Mouse (Mus musculus) liver, embryonic 14.5 days (tissue): ENCODE measurements around the gene Ank. TPM values are rescaled to one million over a fixed set of nuclear protein-coding genes. Genes with fewer than 3 reads are reported as not detected.

Source experiments
- ATAC-seq: fragments of 200-750 bp; cut with Nextera tagmentation; 2 replicates; pipeline ENCODE4 v1.8.0; 2017; ENCODE audit warnings: moderate number of reproducible peaks, mild to moderate bottlenecking, moderate library complexity; ENCODE audit not compliant: insufficient read depth
- DNase-seq, 3 experiments: peaks; one replicate each; pipeline ENCODE4 v3.0.0-alpha.2; 2012 to 2013; ENCODE audit warnings: low read depth in 3 of 3, low spot score in 3 of 3
- H3K27ac ChIP-seq: fragments of 300-500 bp; sonication (generic); 2 replicates; pipeline ENCODE4 v1.5.1; 2014; ENCODE audit warnings: moderate library complexity, mild to moderate bottlenecking, control low read depth, inconsistent platforms
- H3K27me3 ChIP-seq: fragments of 300-500 bp; sonication (generic); 2 replicates; pipeline ENCODE4 v1.6.1; 2014; ENCODE audit warnings: mild to moderate bottlenecking, low read length, moderate library complexity; ENCODE audit not compliant: control insufficient read depth, insufficient read depth
- H3K36me3 ChIP-seq: fragments of 300-500 bp; sonication (generic); replicated peaks from 2 replicates; pipeline ENCODE4 v1.6.1; 2014; ENCODE audit warnings: low read depth; ENCODE audit not compliant: control insufficient read depth, insufficient read depth
- H3K4me1 ChIP-seq, 2 experiments: fragments of 200-500 bp in 1 of 2; fragments of 300-500 bp in 1 of 2; sonication (generic) in 1 of 2; replicated peaks; 2 replicates each; pipeline ENCODE4 v1.6.1; 2012 to 2014; ENCODE audit warnings: antibody characterized with exemption in 1 of 2, inconsistent platforms in 1 of 2, low read length in 1 of 2; ENCODE audit not compliant: control insufficient read depth in 2 of 2, insufficient read depth in 2 of 2
- H3K4me2 ChIP-seq: fragments of 300-500 bp; sonication (generic); 2 replicates; pipeline ENCODE4 v1.6.1; 2014; ENCODE audit warnings: low read depth, mild to moderate bottlenecking, control low read depth, moderate library complexity
- H3K4me3 ChIP-seq, 2 experiments: fragments of 200-500 bp in 1 of 2; fragments of 300-500 bp in 1 of 2; sonication (generic) in 1 of 2; 2 replicates each; pipeline ENCODE4 v1.5.1; 2012 to 2014; ENCODE audit warnings: low read depth in 2 of 2, low read length in 2 of 2, mild to moderate bottlenecking in 2 of 2, control low read depth in 1 of 2, inconsistent platforms in 1 of 2, moderate library complexity in 1 of 2; ENCODE audit not compliant: insufficient read depth in 1 of 2
- H3K9ac ChIP-seq: fragments of 300-500 bp; sonication (generic); replicated peaks from 2 replicates; pipeline ENCODE4 v1.6.1; 2014; ENCODE audit warnings: mild to moderate bottlenecking, control low read depth, moderate library complexity
- H3K9me3 ChIP-seq: fragments of 300-500 bp; sonication (generic); 2 replicates; pipeline ENCODE4 v1.6.1; 2016; ENCODE audit warnings: low read length, mixed read lengths; ENCODE audit not compliant: control insufficient read depth
- CTCF ChIP-seq: IDR thresholded peaks from 2 replicates; pipeline ENCODE4 v1.5.1; 2016; ENCODE audit warnings: antibody characterized with exemption, low read depth, control low read depth
- EP300 ChIP-seq: IDR thresholded peaks from 2 replicates; pipeline ENCODE4 v1.6.1; 2016; ENCODE audit warnings: antibody characterized with exemption, low read depth
- WGBS: fragments of 180-500 bp; shearing (Covaris S2); extraction: QIAGEN DNeasy Blood & Tissue Kit; methylation state at CpG from one replicate; pipeline ENCODE4 v1.1.7; 2014; ENCODE audit not compliant: insufficient replicate concordance; 5-methylcytosine and 5-hydroxymethylcytosine counted together
- polyA plus RNA-seq, 2 experiments: library from polyadenylated mRNA; depleted of rRNA in 1 of 2; stranded (reverse) in 1 of 2; unstranded in 1 of 2; fragments of >200 nt; fragmentation: Nextera tagmentation in 1 of 2; extraction: Ambion mirVana in 1 of 2; gene quantifications; 2 replicates each; pipeline versions ENCODE4 v1.2.1 to v1.2.3; 2012 to 2014

Gene Ank
- polyA plus RNA-seq, 2 experiments: 13.6 to 24.6 TPM

DNA sequence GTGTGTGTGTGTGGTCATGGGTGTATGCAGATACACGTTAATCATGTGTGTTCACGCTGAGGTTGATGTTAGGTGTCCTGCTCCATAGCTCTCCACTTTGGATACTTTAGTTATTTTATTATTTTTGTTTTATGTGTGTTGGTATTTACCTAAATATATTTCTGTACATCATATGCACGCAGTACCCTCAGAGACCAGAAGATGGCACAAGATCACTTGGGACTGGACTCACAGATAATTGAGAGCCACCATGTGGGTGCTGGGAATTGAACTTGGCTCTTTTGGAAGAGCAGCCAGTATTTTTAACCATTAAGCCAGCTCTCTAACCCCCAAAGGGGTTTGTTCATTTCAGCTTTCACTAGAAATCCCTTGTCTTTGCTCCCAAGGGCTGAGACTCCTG lies 116.0 kb downstream of the Ank start:
- WGBS: 83% methylated on average over 3 of the region's 3 CpGs
- DNase-seq: peak in 2 of 3 experiments; percentile 10 to 34

DNA sequence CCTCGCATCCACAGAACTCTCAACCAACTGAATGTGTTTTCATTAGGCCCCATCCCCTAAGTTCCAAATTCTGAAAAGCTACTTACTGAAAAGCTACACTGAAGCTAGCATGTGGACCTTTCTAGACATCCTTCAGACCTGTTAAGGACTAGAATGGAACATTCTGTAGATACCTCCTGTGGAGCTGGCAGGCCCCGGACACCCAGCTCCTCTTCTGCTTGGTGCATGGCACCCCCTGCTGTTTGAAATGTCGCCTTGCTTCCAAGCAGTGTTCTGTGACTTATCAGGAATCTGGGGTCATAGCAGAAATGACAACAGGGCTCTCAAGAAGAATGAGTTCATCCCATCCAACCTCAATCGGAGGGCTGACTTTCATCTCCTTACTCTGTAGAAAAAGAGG lies 116.6 kb downstream of the Ank start:
- ATAC-seq (no peak), DNase-seq (peak in 2 of 3 experiments; percentile 14 to 17)
- Histone ChIP-seq H3K4me1 (no peaks in the 10 kb centered on the region), H3K27ac (no peak overlapping the region), H3K36me3 (peaks cover 3% of the 10 kb centered on the region; the same call in 1 of the 2 replicates), H3K4me2 (no peak overlapping the region), H3K4me3 (no peak overlapping the region), H3K9ac (no peak overlapping the region), H3K9me3 (no peaks in the 10 kb centered on the region), H3K27me3 (no peaks in the 10 kb centered on the region)
- TF ChIP-seq EP300: no peak
- TF ChIP-seq CTCF: peak; percentile 82
- 69% methylated on average over 4 of the region's 4 CpGs for WGBS

More for the DNA sequence above, 116.0 kb downstream of the Ank start:
- no peaks in the 10 kb centered on the region for H3K27me3 ChIP-seq
- no peak for ATAC-seq
- H3K9me3 ChIP-seq: no peaks in the 10 kb centered on the region
- peaks cover 3% of the 10 kb centered on the region; the same call in 1 of the 2 replicates for H3K36me3 ChIP-seq
- no peak overlapping the region for H3K27ac ChIP-seq
- TF ChIP-seq EP300 (no peak), CTCF (peak; percentile 66)
- H3K4me3 ChIP-seq: no peak overlapping the region
- no peak overlapping the region for H3K9ac ChIP-seq
- no peaks in the 10 kb centered on the region for H3K4me1 ChIP-seq
- no peak overlapping the region for H3K4me2 ChIP-seq

DNA sequence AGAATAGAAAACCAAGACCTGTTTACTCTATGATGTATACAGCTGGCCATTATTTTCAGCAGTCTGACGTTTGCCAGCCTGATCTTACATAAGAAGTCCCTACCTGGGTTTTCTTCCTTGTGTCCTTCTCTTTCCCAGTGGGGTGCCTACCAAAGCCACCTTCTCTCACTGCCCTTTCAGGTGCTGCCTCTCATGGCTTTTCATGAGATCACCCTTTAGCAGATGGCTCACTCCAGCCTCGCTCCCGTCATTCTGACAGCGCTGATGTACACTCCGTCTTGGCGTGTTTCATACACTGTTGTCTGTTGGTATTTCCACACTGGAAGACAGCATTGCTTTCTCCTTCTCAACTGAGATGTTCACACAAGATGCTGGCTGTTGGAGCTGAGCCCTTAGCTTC lies 117.1 kb downstream of the Ank start:
- no peaks in the 10 kb centered on the region for H3K4me1 ChIP-seq
- H3K4me2 ChIP-seq: no peak overlapping the region
- 86% methylated on average over 6 of the region's 6 CpGs for WGBS
- no peak for DNase-seq
- H3K27ac ChIP-seq: no peak overlapping the region
- no peak for ATAC-seq
- no peaks in the 10 kb centered on the region for H3K27me3 ChIP-seq
- no peaks in the 10 kb centered on the region for H3K9me3 ChIP-seq
- TF ChIP-seq EP300 (no peak), CTCF (no peak)
- peaks cover 3% of the 10 kb centered on the region; the same call in 1 of the 2 replicates for H3K36me3 ChIP-seq
- no peak overlapping the region for H3K4me3 ChIP-seq
- H3K9ac ChIP-seq: no peak overlapping the region

DNA sequence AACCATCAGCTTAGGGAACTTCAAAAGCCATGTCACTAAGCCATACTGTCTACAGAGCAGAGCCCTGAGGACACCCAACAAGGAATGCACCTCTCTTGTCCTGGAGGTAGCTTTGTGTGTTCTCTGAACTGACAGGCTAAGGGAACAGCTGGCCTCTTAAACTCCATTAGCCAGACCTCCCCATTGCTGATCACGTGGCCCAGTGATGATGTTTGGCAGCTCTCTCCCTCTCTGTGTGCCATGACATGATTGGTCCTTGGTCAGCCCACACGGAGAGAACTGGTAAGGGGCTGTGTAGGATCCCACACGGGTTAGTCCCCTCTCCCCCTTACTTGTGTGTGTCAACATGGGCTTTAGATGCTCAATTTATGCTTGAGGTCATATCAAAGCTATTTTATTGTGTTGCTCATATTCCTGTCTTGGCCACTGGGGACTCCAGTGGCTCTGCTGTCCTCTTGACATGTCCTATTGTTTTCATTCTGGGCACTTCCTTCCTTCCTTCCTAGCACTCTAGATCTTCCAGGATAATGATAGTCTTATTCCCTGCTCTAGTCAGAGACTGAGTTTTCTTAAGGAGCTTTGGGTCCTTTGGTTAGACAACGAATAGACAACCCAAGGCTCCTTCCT lies 119.1 kb downstream of the Ank start:
- H3K36me3 ChIP-seq: peaks cover 11% of the 10 kb centered on the region
- TF ChIP-seq EP300 (no peak), CTCF (no peak)
- no peak for ATAC-seq

DNA sequence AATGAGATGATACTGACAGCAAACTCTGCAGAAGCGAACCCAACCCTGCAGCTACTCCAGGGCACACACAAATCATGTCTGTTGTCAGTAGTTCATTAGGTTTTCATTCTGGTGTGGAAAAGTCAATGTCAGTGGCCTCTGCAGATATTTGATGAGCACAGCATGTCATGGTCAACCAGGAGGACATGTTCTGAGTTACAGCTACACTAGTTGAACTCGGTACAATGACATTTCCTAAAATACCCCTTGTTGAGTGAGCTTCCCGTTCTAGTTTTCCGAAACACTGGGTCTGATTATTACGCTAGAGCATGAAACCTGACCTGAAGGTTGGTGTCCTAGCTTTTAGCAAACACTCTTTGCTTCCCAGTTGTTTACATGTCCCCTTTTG lies 119.6 kb downstream of the Ank start:
- H3K27ac ChIP-seq: no peak overlapping the region
- TF ChIP-seq EP300: no peak
- no peak for TF ChIP-seq CTCF
- peaks cover 12% of the 10 kb centered on the region for H3K36me3 ChIP-seq
- 84% methylated on average over 5 of the region's 5 CpGs for WGBS
- DNase-seq (no peak), ATAC-seq (no peak)
- no peaks in the 10 kb centered on the region for H3K27me3 ChIP-seq
- H3K9ac ChIP-seq: no peak overlapping the region
- H3K9me3 ChIP-seq: no peaks in the 10 kb centered on the region
- H3K4me3 ChIP-seq: no peak overlapping the region
- no peaks in the 10 kb centered on the region for H3K4me1 ChIP-seq
- no peak overlapping the region for H3K4me2 ChIP-seq

More for the DNA sequence above, 119.1 kb downstream of the Ank start:
- 59% methylated on average over 4 of the region's 4 CpGs for WGBS
- Histone ChIP-seq H3K4me2 (no peak overlapping the region), H3K27ac (no peak overlapping the region), H3K9ac (no peak overlapping the region), H3K4me3 (no peak overlapping the region), H3K4me1 (no peaks in the 10 kb centered on the region), H3K27me3 (no peaks in the 10 kb centered on the region), H3K9me3 (no peaks in the 10 kb centered on the region)
- no peak for DNase-seq
